Mouse (Mus musculus): ENCODE measurements around the gene Rpf1.

Gene Rpf1

DNA sequence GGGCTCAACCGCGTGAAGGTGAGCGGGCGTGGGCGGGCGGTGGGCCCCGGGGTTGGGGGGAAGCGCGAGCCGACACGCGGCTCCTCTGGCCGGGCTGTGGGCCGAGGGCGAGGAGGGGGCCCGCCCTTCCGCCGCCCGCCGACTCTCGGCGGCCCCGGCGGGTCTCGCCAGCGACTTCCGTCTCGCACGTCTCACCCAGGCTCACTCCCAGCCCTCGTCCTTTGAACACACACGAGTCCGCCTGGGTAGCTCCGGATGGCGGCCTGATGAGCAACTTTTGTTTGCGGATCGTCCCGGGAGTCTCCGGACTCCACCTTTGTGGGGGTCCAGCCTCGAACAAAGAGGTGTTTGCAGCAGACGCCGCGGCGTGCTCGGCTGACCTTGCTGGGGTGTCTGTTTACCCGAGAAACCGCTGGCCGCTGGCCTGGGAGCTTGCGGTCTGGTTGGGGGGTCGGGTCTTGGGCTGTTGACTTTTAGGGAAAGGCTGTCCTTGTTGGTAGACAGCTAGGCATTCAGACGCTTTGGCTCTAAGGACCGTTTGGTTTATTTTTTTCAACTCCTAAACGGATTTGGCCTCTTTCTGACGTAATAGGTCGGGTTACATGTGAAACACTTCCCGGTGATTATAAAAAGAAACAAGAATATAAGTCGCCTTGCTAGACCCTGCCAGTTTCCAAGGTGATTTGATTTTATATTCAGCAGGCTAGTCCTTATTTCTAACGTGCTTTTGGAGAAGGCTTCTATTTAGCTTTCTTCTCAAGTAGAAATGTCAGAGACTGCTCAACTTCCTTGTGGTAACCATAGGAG is 21.0 kb downstream of the Rpf1 start:
- DNase-seq, result peak in 1 of 2 experiments; percentile 69

DNA sequence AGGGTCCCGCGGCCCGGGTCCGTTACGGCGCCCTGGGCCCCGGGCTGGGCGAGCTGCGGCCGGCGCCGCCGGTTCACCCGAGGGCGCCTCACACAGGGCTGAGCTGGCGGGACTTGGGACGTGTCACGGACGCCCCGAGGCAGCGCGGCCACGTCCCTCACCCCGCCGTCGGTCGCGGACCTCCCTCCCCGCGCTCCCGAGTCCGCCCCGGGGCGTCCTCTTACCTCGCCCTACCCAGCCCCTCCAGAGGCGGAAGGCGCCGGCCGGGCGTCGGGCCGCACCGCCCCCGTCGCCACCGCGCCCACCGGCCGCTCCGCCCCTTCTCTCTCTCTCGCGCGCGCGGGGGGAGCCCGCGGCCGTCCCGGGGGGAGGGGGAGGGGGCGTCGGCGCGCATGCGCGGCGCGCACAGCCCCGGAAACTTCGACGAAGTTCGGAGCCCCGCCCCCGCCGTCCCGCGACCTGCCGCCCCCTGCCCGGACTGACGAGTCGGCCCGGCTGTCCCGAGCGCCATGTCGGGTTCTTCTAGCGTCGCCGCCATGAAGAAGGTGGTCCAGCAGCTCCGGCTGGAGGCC is 21.7 kb downstream of the Rpf1 start, which contains the start of the genes Spata1 and Gng5:
TSS of gene Spata1 (minus strand) at position 323 of the 572 bp plus-strand sequence.
TSS of gene Gng5 (plus strand) at position 377 of the 572 bp plus-strand sequence.
- peak; percentile 95 to 96 for DNase-seq

DNA sequence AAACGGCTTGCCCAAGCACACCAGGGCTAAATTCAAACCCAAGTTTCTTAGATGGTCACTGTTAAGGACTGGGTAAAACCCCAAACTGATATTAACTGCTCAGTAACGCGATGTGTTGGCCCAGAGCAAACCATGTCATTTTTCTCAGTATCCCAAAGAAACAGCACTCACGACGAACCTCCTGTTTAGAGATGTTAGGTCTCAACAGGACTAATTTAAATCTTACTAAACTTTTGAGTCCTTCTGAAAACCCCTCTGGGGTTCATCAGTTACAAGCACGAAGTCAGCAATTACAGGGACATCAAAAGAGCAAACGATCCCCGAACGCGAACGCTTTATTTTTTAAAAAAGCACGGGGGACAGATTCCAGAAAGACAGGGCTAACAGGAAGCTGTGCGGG is 22.2 kb downstream of the Rpf1 start:
- DNase-seq, result no peak

DNA sequence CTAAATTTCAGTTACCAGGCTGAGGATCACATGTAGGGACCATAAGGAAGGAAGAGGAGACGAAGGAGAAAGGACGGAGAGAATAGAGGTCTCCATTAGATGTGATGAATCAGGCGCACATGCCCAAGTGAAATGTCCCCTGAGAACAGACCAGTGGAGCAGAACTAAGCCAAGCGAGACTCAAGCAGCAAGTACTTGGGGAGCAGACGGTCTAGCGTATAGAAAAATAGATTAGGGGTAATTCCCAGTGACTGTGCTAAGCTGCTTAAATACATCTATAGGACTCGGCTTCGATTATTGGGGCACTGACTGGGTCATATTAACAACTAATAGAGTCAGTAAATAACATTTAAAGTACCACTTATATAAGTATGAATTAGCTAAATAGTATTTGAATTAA is 26.3 kb downstream of the Rpf1 start:
- DNase-seq, result no peak

DNA sequence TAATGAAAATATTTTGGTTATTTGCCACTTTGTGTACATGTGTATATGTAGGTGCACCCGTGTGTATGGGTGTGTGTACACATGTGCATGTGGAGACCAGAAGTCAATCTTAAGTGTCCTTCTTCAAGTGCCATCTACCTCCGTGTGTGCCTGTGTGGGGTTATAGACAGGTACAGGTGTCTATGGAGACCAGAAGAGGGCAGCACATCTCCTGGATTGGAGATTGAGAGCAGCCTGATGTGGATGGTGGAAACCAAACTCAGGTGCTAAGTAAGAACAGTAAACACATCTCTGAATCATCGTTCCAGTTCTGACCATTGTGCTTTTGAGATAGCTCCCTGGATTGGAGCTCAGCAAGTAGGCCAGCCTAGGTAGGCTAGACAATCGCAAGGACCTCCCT is 34.8 kb downstream of the Rpf1 start:
- no peak for DNase-seq

DNA sequence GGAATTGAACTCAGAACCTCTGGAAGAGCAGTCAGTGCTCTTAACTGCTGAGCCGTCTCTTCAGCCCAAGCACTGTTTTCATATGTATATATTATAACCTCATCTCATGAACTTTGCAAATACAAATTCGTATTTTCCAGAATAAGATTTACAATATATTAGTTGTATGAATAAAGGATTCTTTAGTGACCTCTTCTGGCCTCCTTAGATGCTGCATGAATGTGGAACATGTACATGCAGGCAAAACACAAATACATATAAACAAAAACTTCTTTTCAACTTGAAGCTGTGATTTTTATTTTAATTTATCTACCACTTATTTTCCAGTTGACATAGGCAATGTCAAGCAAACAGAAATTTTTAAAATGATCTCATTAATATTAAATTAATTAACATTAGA is 39.2 kb downstream of the Rpf1 start:
- DNase-seq, result no peak

DNA sequence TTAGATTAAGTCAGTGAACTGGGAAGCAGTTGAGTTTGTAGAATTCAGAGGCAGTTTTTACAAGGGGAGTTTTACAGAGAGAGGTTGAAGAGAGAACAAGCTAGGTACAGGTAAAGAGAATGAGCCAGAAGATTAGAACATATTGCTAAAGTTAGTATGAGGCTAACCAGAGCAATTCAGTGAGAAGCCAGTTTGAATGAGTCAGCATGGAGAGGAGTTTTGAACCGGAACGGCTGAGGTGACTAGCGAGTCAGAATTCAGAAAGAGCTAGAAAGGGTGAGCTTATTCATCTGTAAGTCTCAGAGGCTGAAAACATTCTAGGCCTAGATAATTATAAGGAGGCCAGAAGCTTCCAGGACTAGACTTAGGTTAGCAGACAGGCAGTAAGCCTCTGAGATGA is 46.8 kb downstream of the Rpf1 start:
- no peak for DNase-seq

DNA sequence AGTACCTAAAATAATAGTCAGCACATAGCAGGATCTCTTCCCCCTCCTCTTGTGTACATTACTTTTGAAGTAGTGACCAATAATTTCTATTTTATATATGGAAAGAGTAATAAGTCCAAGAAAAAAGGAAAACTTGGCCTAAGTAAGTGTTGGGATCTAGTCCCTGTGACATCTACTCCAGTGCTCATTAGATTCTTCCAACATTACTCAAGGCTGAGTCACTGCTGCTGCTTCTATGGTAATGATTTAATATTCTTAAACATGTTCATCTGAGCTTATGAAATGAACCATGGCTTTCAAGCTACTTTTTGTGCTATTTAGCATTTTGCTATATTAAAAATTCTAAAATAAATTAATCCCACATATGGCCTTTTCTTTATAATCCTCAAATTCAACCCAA is 47.5 kb downstream of the Rpf1 start:
- no peak for DNase-seq

DNA sequence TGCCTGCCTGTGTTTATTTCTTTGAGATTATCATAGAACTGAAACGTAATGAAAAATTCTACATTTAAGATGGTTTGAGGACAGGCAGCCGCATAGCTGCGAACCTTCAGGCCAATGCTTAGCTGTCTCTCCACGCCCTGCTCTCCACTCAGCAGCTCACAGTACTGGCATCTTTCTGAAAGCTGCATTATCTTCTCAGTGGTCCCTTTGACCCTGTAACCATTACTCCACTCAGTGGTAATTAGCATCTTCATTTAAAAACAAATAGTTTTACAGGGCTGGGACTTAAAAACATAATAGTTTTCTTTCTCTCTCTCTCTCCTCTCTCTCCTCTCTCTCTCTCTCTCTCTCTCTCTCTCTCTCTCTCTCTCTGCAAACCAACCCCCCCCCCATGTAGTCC is 48.6 kb downstream of the Rpf1 start:
- DNase-seq, result no peak

DNA sequence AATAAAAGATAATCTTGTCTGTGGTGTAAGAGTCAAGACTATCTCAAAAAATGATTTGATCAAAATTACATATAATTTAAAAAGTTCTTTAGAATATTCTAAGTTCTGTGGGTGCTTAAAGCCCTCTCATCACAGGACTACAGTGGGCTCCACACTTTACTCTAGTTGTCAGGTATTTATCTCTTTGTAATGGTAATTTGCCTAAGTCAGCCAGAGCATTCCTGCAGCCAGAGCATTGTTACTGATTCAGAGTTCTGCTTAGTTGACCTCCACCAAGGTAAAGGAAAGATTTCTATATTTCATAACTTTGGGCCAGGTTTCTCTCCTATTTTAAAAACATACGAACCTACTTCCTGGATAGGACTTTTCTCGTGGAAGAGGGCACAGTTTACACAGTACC is 52.0 kb downstream of the Rpf1 start:
- no peak for DNase-seq

DNA sequence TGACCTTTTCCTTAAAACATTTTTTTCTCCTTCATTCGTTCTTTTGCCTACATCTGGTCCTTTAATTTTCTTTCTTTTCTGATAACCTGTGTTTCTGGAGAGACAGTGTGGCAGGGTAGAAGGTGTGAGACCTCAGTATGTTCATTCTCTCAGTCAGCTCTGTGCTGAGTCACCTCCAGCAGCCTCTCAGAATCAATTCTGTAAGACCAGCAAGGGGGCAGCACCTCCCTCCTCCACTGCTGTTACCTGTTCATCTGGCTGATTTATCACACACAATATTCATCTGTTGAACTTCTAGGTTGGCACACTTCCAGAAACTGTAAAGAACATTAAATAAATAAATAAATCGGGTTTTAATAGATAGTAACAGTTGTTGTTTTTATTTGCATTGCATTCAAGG is 58.3 kb downstream of the Rpf1 start:
- DNase-seq, result no peak

All from kidney, postnatal 4 days (tissue).